Mouse (Mus musculus): ENCODE measurements around the gene Cenpc1.

- TF ChIP-seq CTCF (conservative IDR thresholded peaks at IDR 0.05; ENCODE audit: low read length) (no peak), POU5F1 (IDR thresholded peaks at IDR 0.05; ENCODE audit: borderline replicate concordance, low read length) (no peak), NANOG (IDR thresholded peaks at IDR 0.05; ENCODE audit: borderline replicate concordance, low read length) (no peak)
Measured at GRCm38 (mm10) chr5:86086751-86087150, 21.4 kb upstream of the Cenpc1 start.

Data from E14TG2a.4 (cell line).